Mouse (Mus musculus) lung, adult 2 months (tissue): ENCODE data around the gene Tspan10.

Experiments used
- CTCF ChIP-seq: fragments of 200-500 bp; IDR thresholded peaks from 2 replicates; pipeline ENCODE4 v1.5.1; 2011; ENCODE audit warnings: mild to moderate bottlenecking, low read length, control low read depth; ENCODE audit not compliant: insufficient read depth
- POLR2A ChIP-seq: fragments of 200-500 bp; IDR thresholded peaks from 2 replicates; pipeline ENCODE4 v1.6.1; 2011; ENCODE audit warnings: low read depth, mild to moderate bottlenecking, control low read depth, low read length, borderline replicate concordance; ENCODE audit errors: extremely low read depth

GRCm38 (mm10) chr11:120404814-120405213 is 37.6 kb upstream of the Tspan10 start:
- TF ChIP-seq CTCF, result no peak
- no peak for TF ChIP-seq POLR2A
